Mouse (Mus musculus): ENCODE measurements around the gene Gm4301. TPM values are rescaled to one million over a fixed set of nuclear protein-coding genes. Genes with fewer than 3 reads are reported as not detected.
"Not testable (repeated sequence)": the region's sequence is repeated elsewhere in the genome, so short reads cannot be mapped to it uniquely, and the experiment has no call there.

Gm4301 gene
- polyA plus RNA-seq (2016; fragmentation: Nextera tagmentation; extraction: Ambion mirVana), result not detected in 2 replicates

DNA sequence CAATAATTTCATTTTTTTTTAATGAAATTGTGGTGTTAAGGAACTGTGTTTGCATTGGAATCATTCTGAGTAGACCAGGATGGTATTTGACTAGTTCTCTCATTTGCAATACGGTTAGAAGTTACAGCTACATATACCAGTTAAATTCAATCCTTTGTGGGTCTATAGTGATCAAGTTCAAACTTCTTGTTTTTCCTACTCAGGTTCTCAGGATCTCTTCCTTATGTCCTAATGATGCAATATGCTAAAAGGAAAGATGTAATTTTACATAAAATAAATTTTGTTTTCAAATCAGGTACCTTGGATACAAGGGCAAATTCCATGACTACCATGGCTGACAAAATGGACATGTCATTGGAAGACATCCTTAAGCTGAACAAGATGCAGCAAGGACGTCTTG, at the start of gene Gm4301:
Gene Gm4301, plus strand, starts transcription at position 301 of the 400 bp plus-strand sequence.
- not testable (repeated sequence) for H3K4me1 ChIP-seq; H3K27ac ChIP-seq (replicated peaks); H3K4me2 ChIP-seq (replicated peaks); H3K36me3 ChIP-seq; H3K4me3 ChIP-seq; H3K9ac ChIP-seq (replicated peaks); H3K9me3 ChIP-seq; ATAC-seq (ENCODE audit: low FRiP score, low read depth); H3K27me3 ChIP-seq
- no CpG with 5 or more reads among the region's 2 CpGs for WGBS

DNA sequence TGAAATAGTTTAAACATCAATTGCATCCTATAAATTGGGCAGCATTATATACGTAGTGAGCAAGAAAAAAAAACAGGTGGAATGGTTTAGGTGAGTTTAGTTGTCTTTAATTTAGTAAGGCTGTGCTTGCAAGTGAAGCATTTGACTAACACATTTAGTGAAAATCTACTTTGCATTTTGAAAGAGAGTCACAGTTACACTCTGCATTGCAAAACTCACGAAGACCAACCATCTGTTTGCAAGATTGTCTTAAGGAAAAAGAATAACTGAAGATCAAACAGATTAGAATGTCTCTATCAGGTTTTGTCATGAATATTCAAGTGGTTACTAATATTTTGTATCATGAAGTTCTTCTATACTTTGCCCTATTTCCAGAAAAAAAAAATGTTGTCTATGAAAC, 39.4 kb upstream of the Gm4301 start:
- Histone ChIP-seq H3K4me3 (no peak overlapping the region), H3K36me3 (no peaks in the 10 kb centered on the region), H3K27me3 (no peaks in the 10 kb centered on the region), H3K4me1 (no peaks in the 10 kb centered on the region), H3K9ac (replicated peaks) (no peak overlapping the region), H3K27ac (replicated peaks) (no peak overlapping the region), H3K9me3 (no peaks in the 10 kb centered on the region), H3K4me2 (replicated peaks) (no peak overlapping the region)
- 79% methylated on average over 2 of the region's 2 CpGs for WGBS
- ATAC-seq (ENCODE audit: low FRiP score, low read depth), result no peak

DNA sequence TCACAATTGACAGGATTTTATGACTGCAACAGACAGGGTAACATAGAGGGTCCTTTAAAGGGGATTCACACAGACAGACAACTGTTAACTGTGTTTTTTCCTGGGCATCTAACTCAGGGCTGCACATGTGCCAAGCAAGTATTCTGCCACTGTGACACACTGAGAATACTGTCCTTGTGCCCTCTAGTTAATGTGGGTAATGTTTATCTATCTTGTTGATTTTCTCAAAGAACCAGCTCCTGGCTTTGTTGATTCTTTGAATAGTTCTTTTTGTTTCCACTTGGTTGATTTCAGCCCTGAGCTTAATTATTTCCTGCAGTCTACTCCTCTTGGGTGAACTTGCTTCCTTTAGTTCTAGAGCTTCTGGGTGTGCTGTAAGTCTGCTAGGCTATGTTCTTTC, 35.4 kb upstream of the Gm4301 start:
- not testable (repeated sequence) for ATAC-seq (ENCODE audit: low FRiP score, low read depth); H3K27me3 ChIP-seq; H3K27ac ChIP-seq (replicated peaks); H3K4me3 ChIP-seq; H3K9ac ChIP-seq (replicated peaks); H3K4me1 ChIP-seq; H3K36me3 ChIP-seq; H3K4me2 ChIP-seq (replicated peaks); H3K9me3 ChIP-seq

DNA sequence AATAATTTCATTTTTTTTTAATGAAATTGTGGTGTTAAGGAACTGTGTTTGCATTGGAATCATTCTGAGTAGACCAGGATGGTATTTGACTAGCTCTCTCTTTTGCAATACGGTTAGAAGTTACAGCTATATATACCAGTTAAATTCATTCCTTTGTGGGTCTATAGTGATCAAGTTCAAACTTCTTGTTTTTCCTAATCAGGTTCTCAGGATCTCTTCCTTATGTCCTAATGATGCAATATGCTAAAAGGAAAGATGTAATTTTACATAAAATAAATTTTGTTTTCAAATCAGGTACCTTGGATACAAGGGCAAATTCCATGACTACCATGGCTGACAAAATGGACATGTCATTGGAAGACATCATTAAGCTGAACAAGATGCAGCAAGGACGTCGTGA, 5.1 kb downstream of the Gm4301 start, which contains the start of gene Gm4302:
Gene Gm4302, plus strand, starts transcription at position 301 of the 400 bp plus-strand sequence.
- not testable (repeated sequence) for H3K4me1 ChIP-seq; H3K9me3 ChIP-seq; H3K9ac ChIP-seq (replicated peaks); H3K4me3 ChIP-seq; H3K27me3 ChIP-seq; H3K36me3 ChIP-seq; H3K27ac ChIP-seq (replicated peaks); ATAC-seq (ENCODE audit: low FRiP score, low read depth); H3K4me2 ChIP-seq (replicated peaks)
- no CpG with 5 or more reads among the region's 3 CpGs for WGBS

DNA sequence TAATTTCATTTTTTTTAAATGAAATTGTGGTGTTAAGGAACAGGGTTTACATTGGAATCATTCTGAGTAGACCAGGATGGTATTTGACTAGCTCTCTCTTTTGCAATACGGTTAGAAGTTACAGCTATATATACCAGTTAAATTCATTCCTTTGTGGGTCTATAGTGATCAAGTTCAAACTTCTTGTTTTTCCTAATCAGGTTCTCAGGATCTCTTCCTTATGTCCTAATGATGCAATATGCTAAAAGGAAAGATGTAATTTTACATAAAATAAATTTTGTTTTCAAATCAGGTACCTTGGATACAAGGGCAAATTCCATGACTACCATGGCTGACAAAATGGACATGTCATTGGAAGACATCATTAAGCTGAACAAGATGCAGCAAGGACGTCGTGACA, 10.2 kb downstream of the Gm4301 start, which contains the start of gene Gm4303:
Gene Gm4303, plus strand, starts transcription at position 301 of the 400 bp plus-strand sequence.
- not testable (repeated sequence) for H3K27me3 ChIP-seq; ATAC-seq (ENCODE audit: low FRiP score, low read depth); H3K9me3 ChIP-seq; H3K9ac ChIP-seq (replicated peaks); H3K4me3 ChIP-seq; H3K4me1 ChIP-seq; H3K4me2 ChIP-seq (replicated peaks); H3K27ac ChIP-seq (replicated peaks); H3K36me3 ChIP-seq
- no CpG with 5 or more reads among the region's 3 CpGs for WGBS

DNA sequence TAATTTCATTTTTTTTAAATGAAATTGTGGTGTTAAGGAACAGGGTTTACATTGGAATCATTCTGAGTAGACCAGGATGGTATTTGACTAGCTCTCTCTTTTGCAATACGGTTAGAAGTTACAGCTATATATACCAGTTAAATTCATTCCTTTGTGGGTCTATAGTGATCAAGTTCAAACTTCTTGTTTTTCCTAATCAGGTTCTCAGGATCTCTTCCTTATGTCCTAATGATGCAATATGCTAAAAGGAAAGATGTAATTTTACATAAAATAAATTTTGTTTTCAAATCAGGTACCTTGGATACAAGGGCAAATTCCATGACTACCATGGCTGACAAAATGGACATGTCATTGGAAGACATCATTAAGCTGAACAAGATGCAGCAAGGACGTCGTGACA, 15.3 kb downstream of the Gm4301 start, which contains the start of gene Gm4305:
Gene Gm4305, plus strand, starts transcription at position 301 of the 400 bp plus-strand sequence.
- ATAC-seq (ENCODE audit: low FRiP score, low read depth), result not testable (repeated sequence)

DNA sequence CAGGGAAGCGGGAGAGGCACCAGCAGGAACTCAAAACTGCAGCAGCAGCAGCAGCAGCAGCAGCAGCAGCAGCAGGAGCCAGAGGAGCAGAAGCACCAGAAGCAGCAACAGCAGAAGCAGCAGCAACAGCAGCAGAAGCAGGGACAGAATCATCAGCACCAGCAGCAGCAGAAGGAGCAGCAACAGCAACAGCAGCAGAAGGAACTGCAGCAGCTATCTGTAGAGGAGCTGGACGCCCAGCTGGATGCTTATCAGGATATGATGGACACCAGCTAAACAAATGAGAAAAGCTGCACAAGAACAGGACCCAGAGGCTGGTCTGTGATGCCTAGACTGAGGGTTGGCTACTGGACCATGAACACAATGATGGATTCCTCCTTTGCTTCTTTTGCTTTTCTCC, 21.4 kb downstream of the Gm4301 start:
- H3K4me2 ChIP-seq (replicated peaks); ATAC-seq (ENCODE audit: low FRiP score, low read depth): not testable (repeated sequence)

More for the DNA sequence above, 15.3 kb downstream of the Gm4301 start, which contains the start of gene Gm4305:
- H3K9ac ChIP-seq (replicated peaks); H3K27me3 ChIP-seq; H3K9me3 ChIP-seq; H3K36me3 ChIP-seq; H3K27ac ChIP-seq (replicated peaks); H3K4me2 ChIP-seq (replicated peaks); H3K4me1 ChIP-seq; H3K4me3 ChIP-seq: not testable (repeated sequence)
- no CpG with 5 or more reads among the region's 3 CpGs for WGBS

DNA sequence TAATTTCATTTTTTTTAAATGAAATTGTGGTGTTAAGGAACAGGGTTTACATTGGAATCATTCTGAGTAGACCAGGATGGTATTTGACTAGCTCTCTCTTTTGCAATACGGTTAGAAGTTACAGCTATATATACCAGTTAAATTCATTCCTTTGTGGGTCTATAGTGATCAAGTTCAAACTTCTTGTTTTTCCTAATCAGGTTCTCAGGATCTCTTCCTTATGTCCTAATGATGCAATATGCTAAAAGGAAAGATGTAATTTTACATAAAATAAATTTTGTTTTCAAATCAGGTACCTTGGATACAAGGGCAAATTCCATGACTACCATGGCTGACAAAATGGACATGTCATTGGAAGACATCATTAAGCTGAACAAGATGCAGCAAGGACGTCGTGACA, 25.6 kb downstream of the Gm4301 start, which contains the start of gene Gm4307:
Gene Gm4307, plus strand, starts transcription at position 301 of the 400 bp plus-strand sequence.
- H3K4me2 ChIP-seq (replicated peaks); H3K4me3 ChIP-seq; H3K9ac ChIP-seq (replicated peaks); ATAC-seq (ENCODE audit: low FRiP score, low read depth); H3K27ac ChIP-seq (replicated peaks); H3K27me3 ChIP-seq; H3K4me1 ChIP-seq; H3K36me3 ChIP-seq; H3K9me3 ChIP-seq: not testable (repeated sequence)
- WGBS, result no CpG with 5 or more reads among the region's 3 CpGs

More for the DNA sequence above, 21.4 kb downstream of the Gm4301 start:
- H3K4me1 ChIP-seq; H3K36me3 ChIP-seq; H3K4me3 ChIP-seq; H3K27ac ChIP-seq (replicated peaks); H3K9me3 ChIP-seq; H3K9ac ChIP-seq (replicated peaks); H3K27me3 ChIP-seq: not testable (repeated sequence)
- WGBS, result 82% methylated on average over 2 of the region's 2 CpGs

DNA sequence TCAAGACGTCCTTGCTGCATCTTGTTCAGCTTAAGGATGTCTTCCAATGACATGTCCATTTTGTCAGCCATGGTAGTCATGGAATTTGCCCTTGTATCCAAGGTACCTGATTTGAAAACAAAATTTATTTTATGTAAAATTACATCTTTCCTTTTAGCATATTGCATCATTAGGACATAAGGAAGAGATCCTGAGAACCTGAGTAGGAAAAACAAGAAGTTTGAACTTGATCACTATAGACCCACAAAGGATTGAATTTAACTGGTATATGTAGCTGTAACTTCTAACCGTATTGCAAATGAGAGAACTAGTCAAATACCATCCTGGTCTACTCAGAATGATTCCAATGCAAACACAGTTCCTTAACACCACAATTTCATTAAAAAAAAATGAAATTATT, 47.0 kb downstream of the Gm4301 start, which contains the start of gene Gm4312:
Gene Gm4312, minus strand, starts transcription at position 101 of the 400 bp plus-strand sequence.
- H3K27ac ChIP-seq (replicated peaks); H3K9ac ChIP-seq (replicated peaks); H3K27me3 ChIP-seq; H3K4me3 ChIP-seq; H3K9me3 ChIP-seq; H3K36me3 ChIP-seq; H3K4me1 ChIP-seq; H3K4me2 ChIP-seq (replicated peaks); ATAC-seq (ENCODE audit: low FRiP score, low read depth): not testable (repeated sequence)
- WGBS, result no CpG with 5 or more reads among the region's 2 CpGs

Other genes with a start within 250 kb of the Gm4301 start
- gene Gm4302, start 5.2 kb downstream of the Gm4301 start, polyA plus RNA-seq (2016; fragmentation: Nextera tagmentation; extraction: Ambion mirVana), result not detected in 2 replicates
- gene Gm4303, start 10.3 kb downstream of the Gm4301 start, polyA plus RNA-seq (2016; fragmentation: Nextera tagmentation; extraction: Ambion mirVana), result not detected in 2 replicates
- not detected in 2 replicates for gene Gm4305, start 15.4 kb downstream of the Gm4301 start, polyA plus RNA-seq (2016; fragmentation: Nextera tagmentation; extraction: Ambion mirVana)
- gene Gm4307, start 25.7 kb downstream of the Gm4301 start, polyA plus RNA-seq (2016; fragmentation: Nextera tagmentation; extraction: Ambion mirVana), result not detected in 2 replicates
- not detected in 2 replicates for gene Gm4312, start 46.9 kb downstream of the Gm4301 start, polyA plus RNA-seq (2016; fragmentation: Nextera tagmentation; extraction: Ambion mirVana)
- gene Tmtc3, start 151.7 kb downstream of the Gm4301 start, polyA plus RNA-seq (2016; fragmentation: Nextera tagmentation; extraction: Ambion mirVana), result 17.2 and 19.2 TPM in 2 replicates
- gene Cep290, start 151.9 kb downstream of the Gm4301 start, polyA plus RNA-seq (2016; fragmentation: Nextera tagmentation; extraction: Ambion mirVana), result 8.1 and 8.8 TPM in 2 replicates